Mouse (Mus musculus): ENCODE results near the gene Cenpt. TPM values are rescaled to one million over a fixed set of nuclear protein-coding genes. Genes with fewer than 3 reads are reported as not detected.

Gene Cenpt
- polyA plus RNA-seq, 1 experiment from 2014 or later, result 70.7 TPM

DNA sequence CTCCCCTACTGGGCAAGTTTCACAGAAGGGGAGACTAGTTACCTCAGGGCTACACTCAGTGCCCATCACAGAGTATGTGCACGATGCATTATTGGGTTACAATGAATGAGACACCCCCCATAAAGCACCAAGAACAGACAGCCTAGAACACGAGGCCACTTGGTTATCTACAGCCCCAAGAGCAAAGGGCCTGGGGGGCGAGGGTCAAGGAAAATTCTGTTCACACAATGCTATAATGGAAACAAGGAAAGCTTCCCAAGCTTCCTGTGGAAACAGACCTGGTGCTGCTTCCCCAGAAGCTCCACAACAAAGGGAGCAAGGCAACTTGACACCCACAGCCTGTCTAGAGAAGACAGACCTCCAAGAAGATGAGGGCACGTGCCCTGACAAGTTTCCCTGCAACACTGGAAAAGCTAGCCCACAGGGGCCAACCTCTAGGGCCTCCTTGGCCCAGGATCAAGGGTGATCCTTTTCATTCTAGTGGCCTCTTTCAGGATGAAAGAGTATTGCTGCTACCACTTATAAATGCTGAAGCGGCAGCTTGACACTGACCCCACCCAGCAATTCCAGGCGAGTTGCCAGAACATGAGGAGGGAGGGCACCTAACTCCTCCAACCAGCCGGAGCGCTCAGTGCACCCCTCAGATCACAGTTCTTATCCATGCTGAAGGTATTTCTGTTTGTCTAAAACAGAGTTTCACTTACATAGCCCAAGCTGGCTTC is 53.8 kb downstream of the Cenpt start:
- ATAC-seq (ENCODE audit: low FRiP score), result no peak
- Histone ChIP-seq H3K36me3 (replicated peaks) (peaks cover 3% of the 10 kb centered on the region; the same call in 1 of the 2 replicates), H3K27ac (no peak overlapping the region), H3K27me3 (no peaks in the 10 kb centered on the region), H3K4me2 (no peak overlapping the region), H3K9me3 (no peaks in the 10 kb centered on the region), H3K4me1 (peaks cover 8% of the 10 kb centered on the region; the same call in 1 of the 2 replicates), H3K9ac (no peak overlapping the region), H3K4me3 (replicated peaks) (no peak overlapping the region)
- 67% methylated on average over 8 of the region's 8 CpGs for WGBS

DNA sequence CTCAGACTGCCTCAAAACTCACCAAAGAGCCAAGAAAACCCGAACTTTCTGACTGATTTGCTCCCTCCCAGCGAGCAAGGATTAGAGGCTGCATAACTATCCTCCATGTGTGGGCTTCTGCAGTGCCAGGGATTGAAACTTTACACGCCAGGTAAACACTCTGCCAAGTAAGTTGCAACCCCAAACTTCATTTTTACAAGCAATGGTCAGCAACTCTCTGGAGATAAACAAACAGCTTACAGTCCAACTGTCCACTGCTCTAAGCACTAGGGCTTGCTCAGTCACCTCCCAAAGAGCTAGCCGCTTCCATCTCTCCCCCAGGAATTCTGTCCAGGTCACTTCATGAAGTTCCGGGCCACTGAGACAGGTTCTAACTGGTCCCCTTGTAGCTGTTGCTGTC is 54.7 kb downstream of the Cenpt start:
- Histone ChIP-seq H3K36me3 (replicated peaks) (peaks cover 3% of the 10 kb centered on the region; the same call in 1 of the 2 replicates), H3K4me3 (replicated peaks) (no peak overlapping the region), H3K27ac (no peak overlapping the region), H3K9me3 (no peaks in the 10 kb centered on the region), H3K4me2 (no peak overlapping the region), H3K27me3 (no peaks in the 10 kb centered on the region), H3K4me1 (peaks cover 8% of the 10 kb centered on the region; the same call in 1 of the 2 replicates), H3K9ac (no peak overlapping the region)
- 91% methylated on average over 5 of the region's 5 CpGs for WGBS
- ATAC-seq (ENCODE audit: low FRiP score), result no peak

DNA sequence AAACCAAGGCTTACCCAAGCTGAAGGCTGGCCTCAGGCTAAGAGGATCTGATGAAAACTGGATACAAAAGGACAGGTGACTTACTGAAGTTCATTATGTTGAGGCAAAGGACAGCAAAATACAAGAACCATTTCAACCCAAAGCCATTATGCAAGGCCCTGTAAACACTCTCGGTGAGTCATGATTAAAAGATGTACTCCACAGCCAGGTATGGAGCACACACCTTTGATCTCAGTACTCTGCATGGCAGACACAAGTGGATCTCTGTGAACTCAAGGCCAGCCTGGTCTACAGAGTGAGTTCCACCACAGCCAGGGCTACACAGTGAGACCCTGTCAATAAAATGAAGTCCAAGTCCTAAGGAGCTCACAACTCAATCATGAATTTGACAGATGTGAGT is 57.3 kb downstream of the Cenpt start:
- ATAC-seq (ENCODE audit: low FRiP score), result no peak
- 84% methylated on average over 1 of the region's 1 CpGs for WGBS
- Histone ChIP-seq H3K4me3 (replicated peaks) (no peak overlapping the region), H3K9ac (no peak overlapping the region), H3K4me2 (no peak overlapping the region), H3K27me3 (no peaks in the 10 kb centered on the region), H3K4me1 (peaks cover 8% of the 10 kb centered on the region; the same call in 1 of the 2 replicates), H3K27ac (no peak overlapping the region), H3K9me3 (no peaks in the 10 kb centered on the region), H3K36me3 (replicated peaks) (peaks cover 3% of the 10 kb centered on the region; the same call in 1 of the 2 replicates)

Other genes starting within 250 kb of the Cenpt start
- 17.3 and 18.8 TPM in 2 replicates for gene Ripor1, start 248.0 kb downstream of the Cenpt start, polyA plus RNA-seq (2016; fragmentation: Nextera tagmentation; extraction: Ambion mirVana)
- gene Ctcf, start 216.7 kb downstream of the Cenpt start, polyA plus RNA-seq (2016; fragmentation: Nextera tagmentation; extraction: Ambion mirVana), result 163 and 165 TPM in 2 replicates
- 0.61 and 1.2 TPM in 2 replicates for gene Agrp, start 215.9 kb downstream of the Cenpt start, polyA plus RNA-seq (2016; fragmentation: Nextera tagmentation; extraction: Ambion mirVana)
- 4.9 and 5.2 TPM in 2 replicates for gene Carmil2, start 167.0 kb downstream of the Cenpt start, polyA plus RNA-seq (2016; fragmentation: Nextera tagmentation; extraction: Ambion mirVana)
- gene Acd, start 152.2 kb downstream of the Cenpt start, polyA plus RNA-seq (2016; fragmentation: Nextera tagmentation; extraction: Ambion mirVana), result 83.0 and 88.7 TPM in 2 replicates
- 28.9 and 32.5 TPM in 2 replicates for gene Pard6a, start 152.1 kb downstream of the Cenpt start, polyA plus RNA-seq (2016; fragmentation: Nextera tagmentation; extraction: Ambion mirVana)
- gene 4933405L10Rik, start 145.6 kb downstream of the Cenpt start, polyA plus RNA-seq (2016; fragmentation: Nextera tagmentation; extraction: Ambion mirVana), result 0.27 and 0.32 TPM in 2 replicates
- 35.7 and 37.0 TPM in 2 replicates for gene Enkd1, start 145.1 kb downstream of the Cenpt start, polyA plus RNA-seq (2016; fragmentation: Nextera tagmentation; extraction: Ambion mirVana)
- gene Gfod2, start 94.6 kb downstream of the Cenpt start, polyA plus RNA-seq (2016; fragmentation: Nextera tagmentation; extraction: Ambion mirVana), result 57.1 and 57.4 TPM in 2 replicates
- 14.5 and 14.6 TPM in 2 replicates for gene Ranbp10, start 25.9 kb downstream of the Cenpt start, polyA plus RNA-seq (2016; fragmentation: Nextera tagmentation; extraction: Ambion mirVana)
- gene Tsnaxip1, start 25.5 kb downstream of the Cenpt start, polyA plus RNA-seq (2016; fragmentation: Nextera tagmentation; extraction: Ambion mirVana), result 0.12 and 0.51 TPM in 2 replicates
- gene Thap11, start 1.9 kb upstream of the Cenpt start, polyA plus RNA-seq (2016; fragmentation: Nextera tagmentation; extraction: Ambion mirVana), result 80.4 and 81.9 TPM in 2 replicates
- 275 and 317 TPM in 2 replicates for gene Nutf2, start 7.3 kb upstream of the Cenpt start, polyA plus RNA-seq (2016; fragmentation: Nextera tagmentation; extraction: Ambion mirVana)
- gene Edc4, start 27.6 kb upstream of the Cenpt start, polyA plus RNA-seq (2016; fragmentation: Nextera tagmentation; extraction: Ambion mirVana), result 67.4 and 72.2 TPM in 2 replicates
- gene Nrn1l, start 40.3 kb upstream of the Cenpt start, polyA plus RNA-seq (2016; fragmentation: Nextera tagmentation; extraction: Ambion mirVana), result 0.70 TPM in 1 of 2 replicates, not detected in the other
- gene Pskh1, start 47.2 kb upstream of the Cenpt start, polyA plus RNA-seq (2016; fragmentation: Nextera tagmentation; extraction: Ambion mirVana), result 18.0 and 18.3 TPM in 2 replicates
- gene Ctrl, start 80.6 kb upstream of the Cenpt start, polyA plus RNA-seq (2016; fragmentation: Nextera tagmentation; extraction: Ambion mirVana), result 2.4 and 3.0 TPM in 2 replicates
- gene Psmb10, start 85.2 kb upstream of the Cenpt start, polyA plus RNA-seq (2016; fragmentation: Nextera tagmentation; extraction: Ambion mirVana), result 18.9 and 22.8 TPM in 2 replicates
- gene Lcat, start 90.1 kb upstream of the Cenpt start, polyA plus RNA-seq (2016; fragmentation: Nextera tagmentation; extraction: Ambion mirVana), result 0.54 and 0.56 TPM in 2 replicates
- 12.0 and 13.0 TPM in 2 replicates for gene Slc12a4, start 112.8 kb upstream of the Cenpt start, polyA plus RNA-seq (2016; fragmentation: Nextera tagmentation; extraction: Ambion mirVana)
- gene Dpep3, start 126.2 kb upstream of the Cenpt start, polyA plus RNA-seq (2016; fragmentation: Nextera tagmentation; extraction: Ambion mirVana), result not detected in 2 replicates
- gene Dus2, start 138.1 kb upstream of the Cenpt start, polyA plus RNA-seq (2016; fragmentation: Nextera tagmentation; extraction: Ambion mirVana), result 15.4 and 18.4 TPM in 2 replicates
- not detected in 2 replicates for gene Dpep2nb, start 152.7 kb upstream of the Cenpt start, polyA plus RNA-seq (2016; fragmentation: Nextera tagmentation; extraction: Ambion mirVana)
- 19.5 and 20.1 TPM in 2 replicates for gene Ddx28, start 158.6 kb upstream of the Cenpt start, polyA plus RNA-seq (2016; fragmentation: Nextera tagmentation; extraction: Ambion mirVana)
- gene Nfatc3, start 205.6 kb upstream of the Cenpt start, polyA plus RNA-seq (2016; fragmentation: Nextera tagmentation; extraction: Ambion mirVana), result 4.9 and 6.6 TPM in 2 replicates